Mouse (Mus musculus) CD4-positive, CD25-positive, alpha-beta regulatory T cell, adult 4 months (primary cell): ENCODE results near the gene Tcf7l1. TPM values are rescaled to one million over a fixed set of nuclear protein-coding genes. Genes with fewer than 3 reads are reported as not detected.

Experiments
- ATAC-seq: one replicate; pipeline ENCODE4 v1.8.0; 2017
- polyA plus RNA-seq, 2 experiments: library from polyadenylated mRNA; unstranded; fragments of 100-300 nt; shearing (Covaris generic); gene quantifications; one replicate each; pipeline ENCODE4 v1.2.1; 2017

Tcf7l1 gene
- polyA plus RNA-seq, 2 experiments from 2014 or later = 2.0 to 2.3 TPM

- ATAC-seq = no peak
Measured at GRCm38 (mm10) chr6:72696601-72697335, 92.3 kb downstream of the Tcf7l1 start.

DNA sequence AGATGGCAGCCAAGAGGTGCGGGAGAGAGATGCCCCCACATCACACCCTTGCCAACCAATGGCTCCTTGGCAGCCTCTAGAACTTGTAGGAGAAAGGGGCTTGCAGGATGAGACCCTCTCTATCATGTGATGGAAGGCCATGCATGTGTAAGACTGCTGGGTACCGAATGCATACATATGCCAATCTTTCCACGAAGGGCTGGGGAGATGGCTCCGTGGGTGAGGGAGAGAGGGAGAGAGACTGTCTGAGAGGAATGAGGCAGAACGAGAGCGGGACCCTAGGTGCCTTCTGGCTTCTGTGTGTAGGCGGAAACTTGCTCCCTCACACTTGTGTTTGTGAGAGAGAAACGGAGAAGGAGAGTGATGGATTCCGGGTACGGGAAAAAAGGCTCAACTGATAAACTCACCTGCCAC, 94.3 kb downstream of the Tcf7l1 start:
- ATAC-seq = no peak

- no peak for ATAC-seq
Measured at GRCm38 (mm10) chr6:72694047-72694790, 94.8 kb downstream of the Tcf7l1 start.

DNA sequence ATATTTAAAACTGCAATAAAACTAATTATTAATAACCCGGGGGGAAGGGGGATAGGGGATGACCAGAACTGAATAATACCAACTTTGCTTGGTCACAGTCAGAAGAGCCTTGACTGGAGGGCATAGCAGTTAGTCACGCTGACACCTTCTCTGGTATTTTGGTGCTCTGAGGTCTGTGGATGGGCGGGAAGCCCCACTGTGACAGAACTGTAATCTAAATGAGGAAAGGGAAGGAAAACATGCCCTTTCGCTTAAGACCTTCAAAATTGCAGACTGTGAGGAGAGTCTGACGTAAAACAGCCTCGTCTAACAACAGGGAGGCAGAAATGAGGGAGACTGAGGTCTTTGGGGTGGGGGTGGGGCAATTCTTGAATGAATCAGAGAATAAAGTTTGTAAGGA, 96.6 kb downstream of the Tcf7l1 start:
- no peak for ATAC-seq

- no peak for ATAC-seq
Measured at GRCm38 (mm10) chr6:72691549-72691948, 97.5 kb downstream of the Tcf7l1 start.

GRCm38 (mm10) chr6:72690595-72690994, 98.5 kb downstream of the Tcf7l1 start:
- ATAC-seq = no peak

GRCm38 (mm10) chr6:72690001-72690400, 99.1 kb downstream of the Tcf7l1 start:
- no peak for ATAC-seq

GRCm38 (mm10) chr6:72689046-72689445, 100.0 kb downstream of the Tcf7l1 start:
- no peak for ATAC-seq

GRCm38 (mm10) chr6:72685165-72685564, 103.9 kb downstream of the Tcf7l1 start:
- no peak for ATAC-seq

- ATAC-seq = no peak
Measured at GRCm38 (mm10) chr6:72684260-72684805, 104.7 kb downstream of the Tcf7l1 start.

DNA sequence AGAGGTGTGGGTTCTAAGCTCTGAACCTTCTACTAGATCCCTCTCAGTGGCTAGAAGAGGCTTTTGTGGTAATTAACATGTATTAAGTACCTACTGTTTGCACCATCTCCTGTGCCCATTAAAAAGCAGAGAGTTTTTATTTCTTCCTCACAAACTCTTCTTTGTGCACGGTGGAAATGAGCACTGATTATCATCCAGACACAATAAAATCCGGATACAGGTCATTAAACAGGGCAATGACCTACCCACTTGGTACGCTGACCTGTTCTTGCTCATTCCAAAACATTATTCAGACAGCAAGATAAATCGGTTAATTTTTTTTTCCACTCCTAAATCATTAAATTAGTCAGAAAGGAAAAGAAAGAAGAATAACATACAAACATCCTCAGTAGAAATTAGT, 106.8 kb downstream of the Tcf7l1 start:
- no peak for ATAC-seq

DNA sequence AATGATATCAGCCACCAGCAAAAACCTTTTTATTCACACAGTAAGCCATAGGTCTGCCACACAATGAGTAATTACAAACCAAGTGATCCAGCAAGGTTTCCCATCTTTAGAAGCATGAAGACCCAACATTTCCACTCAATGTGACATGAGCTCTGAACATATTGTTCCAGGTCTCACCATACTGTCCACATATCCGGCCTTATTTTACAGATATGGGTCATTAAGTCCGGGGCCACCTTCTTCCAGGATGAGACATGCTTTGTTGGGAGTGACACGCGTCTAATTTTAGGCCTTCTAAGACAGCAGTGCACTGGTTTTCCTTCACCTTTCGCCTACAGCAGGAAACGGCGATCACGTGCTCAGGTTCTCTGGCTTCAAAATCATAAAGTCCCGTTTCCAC, 108.1 kb downstream of the Tcf7l1 start:
- no peak for ATAC-seq

DNA sequence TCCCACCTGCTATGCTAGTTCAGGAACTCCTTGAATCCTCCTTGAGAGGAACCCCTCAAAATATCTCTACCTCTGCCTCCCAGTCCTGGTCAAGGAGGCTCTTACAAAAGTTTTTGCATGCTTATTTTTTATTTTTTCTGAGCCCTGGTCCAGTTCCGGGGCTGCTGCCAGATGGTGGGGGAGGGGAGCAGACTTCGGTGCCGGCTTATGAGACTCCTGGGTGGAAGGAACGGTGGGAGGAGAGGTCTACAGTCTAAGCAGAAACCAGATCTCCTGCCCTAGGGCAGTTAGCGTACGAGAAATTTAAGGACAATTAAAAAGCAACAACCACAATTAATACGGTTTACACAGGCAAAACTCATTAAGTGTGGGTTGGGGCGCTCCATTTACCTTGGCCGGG, 110.4 kb downstream of the Tcf7l1 start:
- ATAC-seq = no peak

DNA sequence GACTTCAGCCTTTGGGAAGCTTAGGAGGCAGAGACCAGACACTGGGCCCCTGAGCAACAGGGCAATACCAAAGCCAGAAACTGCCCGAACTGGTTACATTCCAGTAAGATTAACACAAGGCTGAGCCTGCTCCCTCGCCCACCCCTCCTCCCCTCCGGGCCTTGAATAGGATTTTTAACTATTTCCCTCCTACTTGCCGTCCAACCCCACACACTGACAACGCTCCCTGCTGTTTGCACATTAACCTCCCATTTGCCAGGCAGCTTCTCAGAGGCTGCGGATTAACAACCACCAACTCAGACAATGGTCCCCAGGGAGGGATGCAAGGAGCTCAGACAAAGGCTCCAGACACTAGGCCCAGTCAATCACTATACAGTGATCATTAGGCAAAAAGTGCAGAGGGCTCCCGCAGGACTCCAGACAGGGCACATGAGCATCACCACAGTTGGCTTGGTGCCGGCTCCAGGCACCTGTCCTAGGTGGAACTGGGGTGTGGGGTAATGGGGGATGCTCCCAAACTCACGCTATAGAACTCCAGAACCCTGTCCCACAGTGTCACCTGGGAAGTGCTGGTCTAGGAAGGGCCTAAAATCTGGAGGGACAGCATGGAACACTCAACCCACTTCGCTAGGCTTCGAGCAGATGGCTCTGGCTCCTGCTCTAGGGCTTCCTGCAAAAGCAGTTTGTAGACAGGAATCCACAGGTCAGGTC, 111.4 kb downstream of the Tcf7l1 start:
- no peak for ATAC-seq

DNA sequence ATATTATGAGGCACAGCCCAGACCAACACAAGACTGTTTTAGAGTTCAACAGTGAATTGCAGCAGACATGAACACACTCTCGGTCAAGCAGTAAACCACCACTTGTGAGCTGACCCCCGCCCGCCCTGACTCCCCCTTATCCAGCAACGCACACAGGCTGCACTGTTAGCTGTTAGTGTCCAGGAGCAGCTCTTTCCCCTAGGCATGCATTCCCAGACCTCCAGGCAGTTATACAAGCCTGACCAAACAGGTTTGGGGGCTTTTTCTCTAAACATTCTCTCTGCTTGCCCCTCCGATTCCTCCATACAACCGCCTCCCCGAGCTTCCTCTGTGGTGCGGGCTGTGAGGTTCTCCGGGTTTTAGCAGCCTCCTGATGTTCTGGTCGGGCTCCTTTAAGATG, 112.0 kb downstream of the Tcf7l1 start:
- no peak for ATAC-seq

DNA sequence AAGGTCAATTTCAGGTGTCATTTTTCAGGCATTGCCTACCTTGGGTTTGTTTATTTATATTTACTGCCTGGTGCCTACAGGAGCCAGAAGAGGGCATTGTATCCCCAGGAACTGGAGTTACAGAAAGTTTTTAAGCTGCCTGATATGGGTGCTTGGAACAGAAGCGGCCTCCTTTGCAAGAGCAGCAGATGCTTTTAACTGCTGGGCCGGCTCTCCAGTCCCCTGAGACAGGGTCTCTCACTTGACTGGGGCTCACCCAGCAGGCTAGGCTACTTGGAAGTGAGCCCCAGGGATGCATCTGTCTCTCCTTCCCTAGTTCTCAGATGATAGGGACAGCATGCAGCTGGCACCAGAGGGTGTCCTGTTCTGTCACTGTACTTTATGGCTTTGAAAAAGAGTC, 112.7 kb downstream of the Tcf7l1 start:
- ATAC-seq = no peak

DNA sequence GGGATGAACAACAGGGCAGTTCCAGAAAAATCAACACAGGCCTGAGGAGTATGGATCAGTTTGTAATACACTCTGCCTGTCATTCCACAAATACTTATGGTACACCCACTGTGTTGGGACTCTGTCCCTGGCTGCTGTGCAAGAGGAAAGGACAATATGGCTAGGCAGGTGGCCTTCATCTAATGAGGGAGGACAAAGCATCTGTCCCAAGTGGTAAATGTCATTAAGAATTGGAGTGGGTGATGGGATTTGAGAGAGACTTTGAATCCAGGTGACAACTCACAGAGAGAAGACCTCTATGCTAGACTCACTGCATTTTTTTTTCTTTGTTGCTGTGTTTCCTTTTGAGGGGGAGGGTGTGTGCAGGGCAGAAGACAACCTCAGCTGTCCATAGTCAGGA, 115.3 kb downstream of the Tcf7l1 start:
- ATAC-seq = no peak

- no peak for ATAC-seq
Measured at GRCm38 (mm10) chr6:72671129-72671528, 117.9 kb downstream of the Tcf7l1 start.

DNA sequence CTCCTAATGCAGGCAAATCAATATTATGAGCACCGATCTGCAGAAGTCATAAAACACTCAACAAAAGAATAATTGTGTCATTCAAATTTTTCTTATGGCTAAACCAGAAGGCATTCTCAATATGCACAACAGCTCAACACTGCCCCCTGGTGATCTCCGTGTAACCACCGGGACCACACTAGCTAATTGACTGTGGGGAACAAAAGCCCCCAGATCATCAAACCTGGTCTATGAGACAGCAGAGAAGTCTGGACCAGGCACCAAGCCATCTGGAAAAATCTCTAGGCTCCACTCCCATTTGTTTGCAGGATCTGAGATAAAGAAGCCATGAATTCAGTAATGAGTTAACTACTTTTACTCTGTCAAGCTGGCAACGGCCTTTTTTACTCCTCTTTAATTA, 122.0 kb downstream of the Tcf7l1 start:
- peak; percentile 43 for ATAC-seq

DNA sequence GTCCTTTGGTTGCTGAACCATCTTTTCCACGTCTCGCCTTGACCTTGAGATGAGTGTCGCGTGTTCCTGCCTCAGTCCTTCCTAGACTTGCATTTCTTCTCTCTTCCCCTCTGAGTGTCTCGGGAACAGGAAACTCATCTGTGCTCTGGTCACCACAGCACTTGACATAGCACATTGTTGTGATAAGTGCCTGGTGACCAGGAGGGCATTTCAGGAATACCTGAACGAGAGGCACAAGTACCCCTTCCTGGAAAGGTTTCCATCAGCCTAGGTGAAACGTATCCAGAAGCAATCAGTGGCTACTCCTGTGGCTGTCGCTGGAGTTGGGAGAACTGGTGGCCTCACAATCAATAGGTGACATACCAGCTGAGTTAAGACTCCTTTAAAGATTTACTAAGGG, 124.8 kb downstream of the Tcf7l1 start:
- ATAC-seq = no peak

DNA sequence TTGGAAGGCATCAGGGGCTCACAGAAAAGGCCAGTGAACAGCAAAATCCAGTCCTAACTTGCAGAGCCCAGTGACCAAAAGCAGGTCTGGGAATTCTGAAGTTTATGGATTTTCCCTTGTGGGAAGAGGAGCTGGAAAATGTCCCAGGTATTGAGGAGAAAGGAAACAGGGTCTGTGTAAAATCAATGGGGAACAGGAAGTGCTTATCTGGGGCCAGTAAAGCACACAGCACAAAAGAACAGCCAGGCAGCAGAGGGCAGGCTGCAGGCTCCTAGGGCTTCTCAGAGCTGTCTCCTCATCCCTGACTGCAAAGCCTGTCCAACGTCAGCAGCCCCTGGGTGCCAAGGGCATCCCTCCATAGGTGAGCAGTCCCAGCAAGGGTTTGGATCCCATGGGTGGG, 126.1 kb downstream of the Tcf7l1 start:
- no peak for ATAC-seq

DNA sequence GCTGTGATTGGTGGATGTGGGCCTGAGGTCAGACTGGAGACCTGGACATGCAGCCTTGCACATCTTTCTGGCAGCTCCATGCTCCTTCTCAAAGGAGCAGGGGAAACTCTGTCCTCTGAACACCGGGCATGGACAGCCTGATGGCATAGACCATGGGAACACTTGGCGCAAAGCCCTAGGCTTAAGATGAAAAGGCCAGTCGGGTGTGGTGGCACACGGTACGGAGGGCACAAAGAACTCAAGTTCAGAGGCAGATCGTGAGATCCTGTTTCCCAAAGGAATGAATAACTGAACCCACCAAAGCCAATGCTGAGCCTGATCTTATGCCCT, 128.7 kb downstream of the Tcf7l1 start:
- ATAC-seq = no peak

- ATAC-seq = no peak
Measured at GRCm38 (mm10) chr6:72659717-72660390, 129.2 kb downstream of the Tcf7l1 start.
